ENCODE assay signal across 8 mouse cellular contexts in the genomic region with DNA sequence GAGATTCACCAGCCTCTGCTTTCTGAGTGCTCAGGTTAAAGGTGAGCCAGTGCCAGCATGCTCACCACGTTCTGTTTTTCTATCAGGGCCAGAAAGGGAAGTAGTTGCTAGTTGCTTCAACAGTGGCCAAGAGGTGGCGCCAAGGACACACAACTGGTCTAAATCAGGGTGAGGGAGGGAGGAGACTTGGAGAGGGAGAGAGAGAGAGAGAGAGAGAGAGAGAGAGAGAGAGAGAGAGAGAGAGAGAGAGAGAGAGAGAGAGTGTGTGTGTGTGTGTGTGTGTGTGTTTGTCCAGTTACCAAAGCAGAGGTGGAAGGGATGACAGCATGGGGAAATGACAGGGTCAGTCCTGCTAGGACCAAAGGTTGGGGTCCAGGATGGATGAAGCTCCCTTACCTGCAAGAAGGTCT. TPM values are rescaled to one million over a fixed set of nuclear protein-coding genes. Genes with fewer than 3 reads are reported as not detected.
DNase-seq lines count a peak whose midpoint lies in the region; ATAC-seq lines count a peak whose summit lies in the region.

No protein-coding gene starts in this region.

- H3K9ac ChIP-seq in forebrain, embryonic 12.5 days, result no peak overlapping the region
- no peak overlapping the region for H3K9ac ChIP-seq in forebrain, embryonic 16.5 days (replicated peaks; ENCODE audit: low read depth, low read length)

- H3K4me2 ChIP-seq in forebrain, embryonic 12.5 days, result no peak overlapping the region
- no peak overlapping the region for H3K4me2 ChIP-seq in forebrain, embryonic 16.5 days (ENCODE audit: low read length)

- H3K36me3 ChIP-seq in forebrain, embryonic 12.5 days (replicated peaks), result peaks cover 33% of the 10 kb centered on the region
- H3K36me3 ChIP-seq in forebrain, embryonic 16.5 days (ENCODE audit: control insufficient read depth, insufficient read depth), result no peaks in the 10 kb centered on the region

- H3K4me1 ChIP-seq in forebrain, embryonic 12.5 days, result no peaks in the 10 kb centered on the region
- no peaks in the 10 kb centered on the region for H3K4me1 ChIP-seq in forebrain, embryonic 16.5 days (replicated peaks; ENCODE audit: control insufficient read depth, insufficient read depth, low read length)

- no peaks in the 10 kb centered on the region for H3K9me3 ChIP-seq in forebrain, embryonic 12.5 days
- no peaks in the 10 kb centered on the region for H3K9me3 ChIP-seq in forebrain, embryonic 16.5 days (ENCODE audit: control insufficient read depth, low read length)

- DNase-seq in urinary bladder, postnatal 14 days (ENCODE audit: low spot score), result peak; percentile 71
- no peak for DNase-seq in urinary bladder, postnatal 25 days (ENCODE audit: low spot score)
- peak; percentile 67 for DNase-seq in fibroblast of lung, adult 2 months (ENCODE audit: low read depth)
- peak; percentile 81 to 86 for DNase-seq in kidney, postnatal 4 days
- DNase-seq in thymus, postnatal 36 days, result peak; percentile 60 to 62

- WGBS in forebrain, embryonic 12.5 days, result 9% methylated on average over 2 of the region's 2 CpGs
- 0% methylated on average over 2 of the region's 2 CpGs for WGBS in forebrain, embryonic 16.5 days

- ATAC-seq in forebrain, embryonic 12.5 days (ENCODE audit: low FRiP score), result peak; percentile 9; the same call in 1 of the 2 replicates
- no peak for ATAC-seq in forebrain, embryonic 16.5 days
- ATAC-seq in monocyte, adult 5-6 weeks (replicated peaks; ENCODE audit: insufficient number of reproducible peaks, low FRiP score, low TSS enrichment, poor library complexity, severe bottlenecking), result peak; percentile 60; the same call in 1 of the 2 replicates

- H3K27me3 ChIP-seq in forebrain, embryonic 12.5 days, result no peaks in the 10 kb centered on the region
- H3K27me3 ChIP-seq in forebrain, embryonic 16.5 days (replicated peaks; ENCODE audit: control insufficient read depth, insufficient read depth, low read length), result no peaks in the 10 kb centered on the region

- no peak overlapping the region for H3K27ac ChIP-seq in forebrain, embryonic 12.5 days
- H3K27ac ChIP-seq in forebrain, embryonic 16.5 days (ENCODE audit: low read length), result no peak overlapping the region

- H3K4me3 ChIP-seq in forebrain, embryonic 12.5 days (replicated peaks), result no peak overlapping the region
- no peak overlapping the region for H3K4me3 ChIP-seq in forebrain, embryonic 16.5 days (replicated peaks; ENCODE audit: low read length)

RNA-seq across cellular contexts. Expression of a gene that starts 7.4 kb away (rescaled TPM):
- polyA plus RNA-seq in forebrain, embryonic 12.5 days (2016; fragmentation: Nextera tagmentation; extraction: Ambion mirVana), result 16.1 and 16.8 TPM in 2 replicates
- 12.2 and 13.1 TPM in 2 replicates for polyA plus RNA-seq in forebrain, embryonic 16.5 days (2015; fragmentation: Nextera tagmentation; extraction: Ambion mirVana)
- total RNA-seq in monocyte, adult 5-6 weeks (2017), result 0.85 to 3.7 TPM (median 1.7 TPM) in 3 replicates

RNA-seq across cellular contexts. Expression of a gene that starts 19.3 kb away (rescaled TPM):
- 16.8 and 17.3 TPM in 2 replicates for polyA plus RNA-seq in forebrain, embryonic 12.5 days (2016; fragmentation: Nextera tagmentation; extraction: Ambion mirVana)
- polyA plus RNA-seq in forebrain, embryonic 16.5 days (2015; fragmentation: Nextera tagmentation; extraction: Ambion mirVana), result 6.7 and 7.9 TPM in 2 replicates
- total RNA-seq in monocyte, adult 5-6 weeks (2017), result 3.1 to 26.6 TPM (median 11.4 TPM) in 3 replicates

RNA-seq across cellular contexts. Expression of a gene that starts 36.9 kb away (rescaled TPM):
- 0.10 and 0.37 TPM in 2 replicates for polyA plus RNA-seq in forebrain, embryonic 12.5 days (2016; fragmentation: Nextera tagmentation; extraction: Ambion mirVana)
- 0.24 and 0.73 TPM in 2 replicates for polyA plus RNA-seq in forebrain, embryonic 16.5 days (2015; fragmentation: Nextera tagmentation; extraction: Ambion mirVana)
- 0.53 to 1.2 TPM (median 0.87 TPM) in 3 replicates for total RNA-seq in monocyte, adult 5-6 weeks (2017)
